7 mouse cellular contexts compared by ENCODE assay signal in the genomic region with DNA sequence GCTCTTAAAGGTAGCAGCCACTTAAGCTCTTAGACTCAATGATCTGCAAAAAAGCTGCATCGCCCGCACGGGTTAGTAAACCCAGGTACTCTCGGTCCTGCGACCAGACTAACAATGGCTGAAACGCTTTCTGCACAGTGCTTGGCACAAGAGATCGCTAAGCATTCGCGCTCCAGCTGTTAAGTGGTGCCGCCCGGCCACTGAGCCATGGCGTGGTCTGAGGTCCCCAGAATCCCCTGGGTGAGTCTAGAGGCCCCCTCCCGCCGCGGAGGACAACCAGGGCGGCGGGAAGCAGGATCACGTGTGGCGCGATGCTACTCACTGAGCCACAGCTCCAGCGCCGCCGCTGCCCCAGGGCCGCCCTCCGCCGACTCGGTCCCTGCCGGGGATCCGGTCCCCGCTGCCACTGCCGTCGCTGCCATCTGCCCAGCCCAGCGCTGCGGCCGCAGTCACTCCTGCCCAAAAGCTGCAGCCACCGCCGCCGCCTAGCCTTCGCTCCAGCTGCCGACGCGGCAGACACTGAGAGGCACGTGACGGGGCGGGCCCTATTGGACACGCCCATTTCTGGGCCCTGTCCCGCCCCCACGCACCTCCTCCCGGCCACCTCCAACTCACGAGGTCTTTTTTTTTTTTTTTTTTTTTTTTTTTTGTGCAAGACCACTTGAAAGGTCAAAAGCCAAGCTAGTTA. TPM values are rescaled to one million over a fixed set of nuclear protein-coding genes. Genes with fewer than 3 reads are reported as not detected.
A peak's percentile ranks its signal among the peaks of the same experiment; 100 is the strongest.
DNase-seq lines count a peak whose midpoint lies in the region; ATAC-seq lines count a peak whose summit lies in the region.

Gga2 (minus strand) TSS at position 556 of the 688 bp plus-strand sequence.

- no peaks in the 10 kb centered on the region for H3K36me3 ChIP-seq in intestine, embryonic 15.5 days
- peaks cover 23% of the 10 kb centered on the region for H3K36me3 ChIP-seq in midbrain, embryonic 10.5 days

- intact Hi-C loops in left cerebral cortex, postnatal 25 days (cut with DNase I), result no loop called here

- no peaks in the 10 kb centered on the region for H3K27me3 ChIP-seq in intestine, embryonic 15.5 days (replicated peaks)
- H3K27me3 ChIP-seq in midbrain, embryonic 10.5 days (ENCODE audit: low read depth, poor library complexity, severe bottlenecking), result no peaks in the 10 kb centered on the region

- H3K4me1 ChIP-seq in intestine, embryonic 15.5 days (replicated peaks), result peaks cover 25% of the 10 kb centered on the region
- H3K4me1 ChIP-seq in midbrain, embryonic 10.5 days, result peaks cover 39% of the 10 kb centered on the region

- no peaks in the 10 kb centered on the region for H3K9me3 ChIP-seq in intestine, embryonic 15.5 days
- H3K9me3 ChIP-seq in midbrain, embryonic 10.5 days (replicated peaks), result no peaks in the 10 kb centered on the region

- H3K4me3 ChIP-seq in intestine, embryonic 15.5 days (replicated peaks), result peak within 1 kb of the TSS; percentile 85
- H3K4me3 ChIP-seq in midbrain, embryonic 10.5 days, result peak within 1 kb of the TSS; percentile 64

- under 1% methylated on average over 50 of the region's 50 CpGs for WGBS in intestine, embryonic 15.5 days
- under 1% methylated on average over 50 of the region's 50 CpGs for WGBS in midbrain, embryonic 10.5 days

- H3K27ac ChIP-seq in intestine, embryonic 15.5 days, result peak within 1 kb of the TSS; percentile 87
- peak within 1 kb of the TSS; percentile 92 for H3K27ac ChIP-seq in midbrain, embryonic 10.5 days (replicated peaks)

- H3K4me2 ChIP-seq in intestine, embryonic 15.5 days (replicated peaks), result peak within 1 kb of the TSS; percentile 77

- ATAC-seq in intestine, embryonic 15.5 days, result peak; percentile 87

- peak; percentile 91 to 95 for DNase-seq in adrenal gland, adult (ENCODE audit: inconsistent age in 2 of 2, low spot score in 1 of 2)
- peak; percentile 93 for DNase-seq in embryo, embryonic 10.5 days (ENCODE audit: low spot score)
- DNase-seq in gastrocnemius, postnatal 25 days, result peak; percentile 90
- peak; percentile 88 to 90 for DNase-seq in left cerebral cortex, postnatal 25 days (ENCODE audit: low spot score in 2 of 2)
- DNase-seq in midbrain, embryonic 10.5 days (ENCODE audit: low spot score), result peak; percentile 90
- peak; percentile 81 for DNase-seq in right cerebral cortex, postnatal 4 days

- H3K9ac ChIP-seq in intestine, embryonic 15.5 days, result peak within 1 kb of the TSS; percentile 76

RNA-seq across cellular contexts. Expression of gene Gga2, which starts in this region (rescaled TPM):
- 10 to 100 TPM; 13.2 to 22.4 TPM for total RNA-seq in gastrocnemius, postnatal 25 days (2021)
- 121 and 123 TPM in 2 replicates for polyA plus RNA-seq in intestine, embryonic 15.5 days (2015; fragmentation: Nextera tagmentation; extraction: Ambion mirVana)
- total RNA-seq in left cerebral cortex, postnatal 25 days (2021), result 10 to 100 TPM; 27.7 to 33.5 TPM
- 81.5 and 90.3 TPM in 2 replicates for polyA plus RNA-seq in midbrain, embryonic 10.5 days (2016; fragmentation: Nextera tagmentation; extraction: Ambion mirVana)

Comparison
In these comparisons a context has a peak if more than half of its experiments do, and no peak if none do; other contexts are left out.
1. Peak in every context shown above with its lines: DNase-seq, ATAC-seq, H3K4me3 ChIP-seq and H3K27ac ChIP-seq.